Mouse (Mus musculus): ENCODE measurements around the gene Zfp385c.

DNA sequence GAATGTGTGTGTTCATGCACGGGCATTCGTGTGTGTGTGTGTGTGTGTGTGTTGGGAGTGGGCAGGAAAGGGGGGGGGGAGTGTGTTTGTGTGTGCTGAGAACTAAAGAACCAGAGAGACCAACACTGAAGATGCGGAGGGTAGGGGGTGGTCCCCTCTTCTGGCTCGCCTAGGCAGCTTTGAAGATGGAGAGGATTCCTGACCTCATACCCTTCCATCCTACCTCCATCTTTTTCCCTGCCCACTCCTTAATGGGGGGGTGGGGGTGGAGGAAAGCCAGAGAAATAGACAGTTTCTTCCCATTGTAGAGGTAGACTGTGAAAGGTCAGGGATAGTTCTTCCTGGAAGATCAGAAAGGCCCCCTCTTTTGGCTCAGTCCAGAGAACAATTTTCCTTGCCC lies 20.9 kb upstream of the Zfp385c start:
- no peak for TF ChIP-seq POLR2A (IDR thresholded peaks at IDR 0.05; ENCODE audit: borderline replicate concordance, low read depth, low read length)
- no peak for TF ChIP-seq CTCF (IDR thresholded peaks at IDR 0.05; ENCODE audit: low read depth, low read length)
